Mouse (Mus musculus): ENCODE measurements at regions not wholly inside any gene's neighbourhood (a gene's known extent, or its start where the extent isn't known, plus 50 kb on each side); places are given as distances from the start of the nearest gene placed in this dataset.
A peak's percentile ranks its signal among the peaks of the same experiment; 100 is the strongest.

DNA sequence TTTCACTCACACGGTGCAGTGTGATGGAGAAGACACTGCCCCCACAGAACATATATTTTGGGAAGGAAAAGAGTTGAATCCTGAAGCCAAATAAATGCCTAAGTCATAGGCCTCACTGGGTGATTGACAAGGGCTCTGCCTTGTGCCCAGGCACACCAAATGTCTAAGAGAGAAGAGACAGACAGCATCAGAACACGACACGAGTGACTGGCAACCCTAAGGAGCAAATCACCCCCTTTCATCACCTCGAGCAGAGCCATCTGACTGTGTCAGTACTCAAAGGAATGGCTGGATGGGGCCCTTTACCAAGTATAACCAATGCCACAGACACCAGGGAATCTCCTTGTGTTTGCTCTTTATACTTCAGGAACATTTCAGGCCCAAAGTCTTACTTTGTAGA is 815.6 kb downstream of the Car8 start:
- no peak for DNase-seq (ENCODE audit: low read depth, low spot score)

DNA sequence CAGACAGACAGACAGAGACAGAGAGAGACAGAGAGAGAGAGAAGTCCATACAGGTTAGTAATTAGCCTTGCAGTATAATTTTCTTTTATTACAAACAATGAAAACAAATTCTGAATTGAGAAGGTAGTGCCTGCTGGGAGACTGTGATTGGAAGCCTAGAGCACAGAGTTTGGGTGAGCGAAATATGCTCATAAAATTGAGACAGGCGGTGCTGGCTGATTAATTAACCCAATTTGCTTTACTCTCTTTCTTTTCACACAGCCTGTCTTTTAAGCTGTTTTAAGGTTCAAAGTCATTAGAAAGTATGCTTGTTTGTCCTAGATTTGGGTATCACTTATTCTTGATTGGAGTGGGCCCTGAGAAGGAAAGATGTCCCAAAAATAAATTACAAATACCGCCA is 816.1 kb downstream of the Car8 start:
- DNase-seq (ENCODE audit: low read depth, low spot score) = no peak

- DNase-seq (ENCODE audit: low read depth, low spot score) = no peak
Observed at GRCm38 (mm10) chr4:7414301-7414700, 824.5 kb downstream of the Car8 start.

GRCm38 (mm10) chr4:7392696-7393095 is 846.1 kb downstream of the Car8 start:
- no peak for DNase-seq (ENCODE audit: low read depth, low spot score)

DNA sequence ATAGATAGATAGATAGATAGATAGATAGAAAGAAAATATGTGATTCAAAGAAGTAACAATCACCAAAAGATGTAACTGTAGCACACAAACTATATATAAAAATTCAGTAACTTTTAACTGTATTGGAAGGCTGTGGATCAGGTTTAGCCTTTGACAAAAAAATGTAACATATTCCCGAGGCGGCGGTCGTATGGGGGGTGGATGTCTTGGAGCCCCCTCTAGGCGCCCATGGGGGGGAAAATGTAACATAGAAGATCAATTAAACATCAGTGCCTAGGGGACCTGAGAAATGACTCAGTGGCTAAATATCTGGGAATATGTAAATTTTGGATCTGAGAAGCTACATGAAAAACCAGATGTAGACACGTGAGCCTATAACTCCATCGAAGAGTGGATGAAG is 847.2 kb downstream of the Car8 start:
- no peak for DNase-seq (ENCODE audit: low read depth, low spot score)

DNA sequence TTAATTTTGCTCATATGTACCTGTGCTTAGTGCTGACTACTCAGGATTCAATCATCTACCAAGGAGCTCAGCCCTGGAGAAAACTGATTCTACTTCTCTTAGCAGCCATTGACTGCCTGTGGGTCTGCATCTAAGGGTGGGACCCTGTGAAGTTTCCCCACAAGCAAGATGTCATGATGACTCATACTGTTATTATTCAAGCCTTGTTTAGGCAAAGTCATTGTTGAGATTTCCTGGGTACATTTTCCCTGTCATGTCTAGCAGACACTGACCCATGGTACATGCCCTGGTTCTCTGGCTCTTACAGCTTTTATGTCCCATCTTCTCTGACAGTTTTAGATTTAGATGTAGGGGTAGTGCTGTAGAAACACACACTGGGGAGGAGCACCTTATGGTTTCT is 853.8 kb downstream of the Car8 start:
- DNase-seq (ENCODE audit: low read depth, low spot score) = no peak

DNA sequence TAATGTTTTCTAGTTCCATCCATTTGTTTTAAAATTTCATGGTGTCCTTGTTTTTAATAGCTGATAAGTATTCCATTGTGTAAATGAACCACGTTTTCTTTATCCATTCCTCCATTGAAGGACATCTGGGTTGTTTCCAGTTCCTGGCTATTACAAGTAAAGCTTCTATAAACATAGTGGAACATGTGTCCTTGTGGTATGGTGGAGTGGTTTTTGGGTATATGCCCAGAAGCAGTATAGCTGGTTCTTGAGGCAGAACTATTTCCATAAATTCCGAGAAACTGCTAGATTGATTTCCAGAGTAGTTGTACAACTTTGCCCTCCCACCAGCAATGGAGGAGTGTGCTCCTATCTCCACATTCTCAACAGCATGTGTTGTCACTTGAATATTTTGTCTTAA is 858.8 kb downstream of the Car8 start:
- DNase-seq (ENCODE audit: low read depth, low spot score) = no peak

- no peak for DNase-seq (ENCODE audit: low read depth, low spot score)
Observed at GRCm38 (mm10) chr4:7364238-7365040, 874.4 kb downstream of the Car8 start.

GRCm38 (mm10) chr4:7363508-7363907 is 875.3 kb downstream of the Car8 start:
- DNase-seq (ENCODE audit: low read depth, low spot score) = no peak

DNA sequence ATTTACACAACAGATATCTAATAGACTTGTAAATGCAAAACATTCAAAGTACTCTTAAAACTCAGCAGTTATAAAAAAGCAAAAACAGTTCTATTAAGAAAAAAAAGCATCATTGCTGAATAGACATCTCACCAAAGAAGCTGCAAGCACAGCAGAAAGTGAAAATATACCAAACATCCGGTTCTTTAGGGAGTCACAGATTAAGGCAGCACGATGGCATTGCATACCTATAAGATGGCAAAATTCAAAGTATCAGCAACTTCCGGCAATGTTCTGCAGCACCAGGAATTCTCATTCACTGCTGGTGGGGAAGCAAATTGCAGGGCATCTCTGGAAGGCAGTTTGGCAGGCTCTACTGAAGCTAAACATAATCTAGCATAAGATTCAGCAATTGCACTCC is 882.6 kb downstream of the Car8 start:
- no peak for DNase-seq (ENCODE audit: low read depth, low spot score)

DNA sequence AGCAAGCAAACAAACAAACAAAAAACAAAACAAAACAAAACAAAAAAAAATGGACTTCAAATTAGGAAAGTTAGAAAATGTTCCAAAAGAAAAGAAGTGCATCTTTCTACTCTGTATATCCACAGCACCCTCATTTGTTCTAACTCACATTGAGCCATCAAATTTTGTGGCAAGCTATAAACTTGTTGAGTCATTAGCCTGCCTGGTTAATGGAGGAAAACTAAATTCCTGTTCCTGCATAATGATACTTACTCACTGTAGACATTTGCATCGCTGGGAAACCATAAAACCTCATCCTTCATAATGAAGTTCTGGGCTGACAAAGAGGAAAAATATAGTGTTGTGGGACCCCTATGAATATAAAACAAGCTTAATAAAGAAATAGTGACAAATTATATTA is 891.5 kb downstream of the Car8 start:
- no peak for DNase-seq (ENCODE audit: low read depth, low spot score)

DNA sequence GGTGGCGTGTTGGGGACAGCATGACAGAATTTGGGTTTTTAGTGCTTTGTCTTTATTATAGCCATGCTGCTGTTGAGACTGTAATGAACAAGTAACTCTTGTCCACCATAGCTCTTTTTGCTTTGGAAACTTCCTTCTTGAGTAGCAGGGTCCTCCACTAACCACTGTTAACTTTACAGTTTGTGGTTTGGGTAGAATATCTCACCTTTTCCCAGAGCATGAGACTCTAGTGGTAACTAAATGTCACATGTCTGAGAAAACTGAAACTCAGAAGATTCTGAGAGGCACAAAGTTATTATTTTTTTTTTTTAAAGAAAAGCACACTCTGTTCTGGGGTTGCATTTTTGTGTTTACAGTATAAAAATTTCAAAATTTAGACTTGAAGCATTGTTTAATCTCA is 897.7 kb downstream of the Car8 start:
- DNase-seq (ENCODE audit: low read depth, low spot score) = no peak

GRCm38 (mm10) chr4:7314261-7314660 is 924.6 kb downstream of the Car8 start:
- no peak for DNase-seq (ENCODE audit: low read depth, low spot score)

GRCm38 (mm10) chr4:7313219-7313618 is 925.6 kb downstream of the Car8 start:
- no peak for DNase-seq (ENCODE audit: low read depth, low spot score)

DNA sequence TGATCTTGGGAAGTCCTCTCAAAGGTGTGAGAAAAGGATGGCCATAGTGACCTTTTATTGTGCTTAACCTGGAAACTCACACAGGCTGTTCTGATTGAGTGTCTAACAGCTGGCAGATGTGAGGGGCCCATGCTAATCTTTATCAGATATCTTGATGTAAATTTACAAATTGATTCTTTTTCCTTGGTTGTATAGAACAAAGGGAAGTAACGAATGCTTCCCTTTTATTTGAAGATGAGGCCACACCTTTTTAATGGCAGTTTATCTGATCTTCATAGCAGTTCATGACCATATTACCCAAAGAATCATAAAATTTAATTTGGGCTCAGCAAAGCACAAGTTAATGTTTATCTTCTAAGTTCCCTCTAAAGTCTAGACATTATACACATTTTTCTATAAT is 926.7 kb downstream of the Car8 start:
- DNase-seq (ENCODE audit: low read depth, low spot score) = no peak

DNA sequence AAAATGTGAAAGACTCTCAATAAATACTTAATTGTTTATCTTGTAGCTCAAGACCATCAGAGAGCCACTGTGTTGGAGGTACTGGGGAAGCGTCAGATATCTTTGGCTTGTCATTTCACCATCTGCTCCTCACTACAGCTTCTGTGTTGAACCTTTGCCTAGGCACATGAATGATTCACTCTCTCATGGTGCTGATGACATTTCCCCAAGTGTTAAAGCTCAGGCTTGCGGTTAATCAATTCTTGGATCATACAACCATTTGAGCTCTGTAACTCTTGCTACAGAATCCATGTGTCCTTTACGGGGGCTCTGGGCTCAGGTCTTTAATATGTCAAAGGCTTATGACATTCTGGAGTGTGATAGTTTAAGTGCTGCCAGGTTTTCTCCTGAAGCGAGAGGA is 969.8 kb downstream of the Car8 start:
- DNase-seq (ENCODE audit: low read depth, low spot score) = no peak

- DNase-seq (ENCODE audit: low read depth, low spot score) = no peak
Observed at GRCm38 (mm10) chr4:7256486-7256885, 982.4 kb downstream of the Car8 start.

GRCm38 (mm10) chr4:7253616-7254015 is 985.2 kb downstream of the Car8 start:
- no peak for DNase-seq (ENCODE audit: low read depth, low spot score)

DNA sequence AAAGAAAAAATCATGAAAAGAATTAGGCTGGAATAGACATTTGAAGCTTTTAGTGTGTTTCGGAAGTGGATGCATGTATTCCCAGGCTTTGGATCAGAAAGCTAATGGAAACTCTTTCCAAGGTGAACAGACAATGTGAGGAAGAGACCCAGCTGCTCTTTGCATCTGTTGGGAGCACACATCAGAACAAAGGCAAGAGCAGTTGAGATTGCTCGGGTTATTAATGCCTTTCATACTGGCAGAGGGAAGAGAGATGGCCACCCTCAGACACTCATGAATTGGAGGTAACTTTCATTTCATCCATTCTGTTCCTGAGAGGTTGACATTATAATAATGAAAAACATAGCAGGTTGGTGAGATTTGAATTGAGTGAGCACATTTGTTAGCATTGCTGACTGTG is 987.2 kb downstream of the Car8 start:
- DNase-seq (ENCODE audit: low read depth, low spot score) = no peak

DNA sequence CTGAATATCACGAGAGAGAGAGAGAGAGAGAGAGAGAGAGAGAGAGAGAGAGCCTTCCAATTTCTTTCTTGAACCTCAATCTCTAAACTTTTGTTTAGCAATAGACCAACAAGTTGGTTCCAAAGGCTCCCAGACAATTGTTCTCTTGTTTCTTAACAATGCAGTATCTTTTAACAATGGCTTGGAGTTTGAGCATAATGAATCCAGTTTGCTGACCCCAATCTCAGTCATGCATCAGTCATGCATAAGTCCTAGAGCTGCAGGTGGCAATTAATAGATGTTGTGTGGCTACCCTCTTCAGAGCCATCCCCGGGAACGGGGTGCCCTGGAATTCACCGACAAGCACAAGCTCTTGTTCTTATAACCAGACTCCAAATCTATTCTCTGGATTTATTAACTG is 991.0 kb downstream of the Car8 start:
- DNase-seq (ENCODE audit: low read depth, low spot score) = peak; percentile 8

GRCm38 (mm10) chr4:7247244-7247643 is 991.6 kb downstream of the Car8 start:
- no peak for DNase-seq (ENCODE audit: low read depth, low spot score)

DNA sequence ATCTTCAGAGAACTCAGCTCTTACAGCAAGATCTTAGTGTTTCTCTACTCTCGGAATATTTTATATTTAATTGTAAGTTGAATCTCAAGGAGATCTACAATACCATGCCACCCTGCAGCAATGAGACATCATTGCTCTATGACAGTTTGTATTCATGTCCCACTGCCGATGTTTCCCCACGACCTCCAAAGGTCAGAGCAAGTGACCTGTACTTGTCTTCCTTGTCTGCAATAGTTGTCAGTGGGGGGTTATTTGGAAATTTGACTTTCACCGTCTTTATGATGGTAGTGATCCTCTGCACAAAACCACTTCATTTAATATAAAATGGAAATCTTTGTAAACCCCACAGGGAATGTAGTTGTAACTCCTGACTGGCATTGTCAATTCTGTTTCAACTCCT is 992.0 kb downstream of the Car8 start:
- DNase-seq (ENCODE audit: low read depth, low spot score) = no peak

DNA sequence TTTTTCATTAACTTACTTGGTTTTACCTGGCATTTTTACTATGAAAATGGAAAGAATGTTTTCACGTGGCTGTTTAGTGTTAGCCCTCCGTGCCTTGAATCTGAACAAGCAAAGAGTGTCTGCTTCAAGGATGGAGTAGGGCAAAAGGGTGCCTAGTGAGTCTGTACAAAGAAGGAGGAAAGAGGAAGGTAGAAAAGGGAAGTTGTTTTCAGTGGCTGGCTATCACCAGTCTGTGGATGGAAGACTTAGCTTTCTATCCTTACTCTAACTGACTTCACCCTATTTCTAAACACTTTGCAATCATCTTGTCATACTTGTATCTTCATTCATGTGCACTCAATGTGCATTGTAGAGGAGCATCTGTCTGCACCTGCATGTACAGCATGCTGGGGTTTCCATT is 993.2 kb downstream of the Car8 start:
- DNase-seq (ENCODE audit: low read depth, low spot score) = no peak

DNA sequence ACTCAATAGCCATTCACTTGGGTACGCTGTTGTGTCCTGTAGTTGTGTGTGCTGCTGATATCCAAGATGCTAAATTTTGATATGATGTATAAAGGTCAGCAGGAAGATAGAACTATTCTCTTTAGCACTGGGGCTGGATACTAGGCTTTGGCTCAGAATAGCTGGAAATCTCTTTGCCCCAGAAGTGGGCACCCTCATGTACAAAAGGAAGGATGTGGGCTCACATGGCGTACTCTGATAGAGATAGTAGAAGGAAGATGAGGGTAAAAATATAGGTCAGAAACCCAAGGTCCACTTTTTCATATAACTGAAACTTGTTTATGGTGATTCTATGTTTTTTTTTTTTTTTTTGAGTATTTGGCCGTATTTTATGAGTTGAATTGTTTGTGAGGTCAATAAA is 1001.0 kb downstream of the Car8 start:
- no peak for DNase-seq (ENCODE audit: low read depth, low spot score)

Data from retina, postnatal 7 days (tissue).